Comparison of ENCODE assay signal across 7 mouse cellular contexts in genomic region chr10:53630339-53630738, GRCm38 (mm10). TPM values are rescaled to one million over a fixed set of nuclear protein-coding genes. Genes with fewer than 3 reads are reported as not detected.
DNase-seq lines count a peak whose midpoint lies in the region; ATAC-seq and TF ChIP-seq lines count a peak whose summit lies in the region.
"Not testable (repeated sequence)": the region's sequence is repeated elsewhere in the genome, so short reads cannot be mapped to it uniquely, and the experiment has no call there.

TSS of gene Mcm9 (minus strand) at chr10:53630439.

- ATAC-seq in forebrain, embryonic 11.5 days (replicated peaks; ENCODE audit: low FRiP score); heart, embryonic 15.5 days (replicated peaks; ENCODE audit: insufficient number of reproducible peaks, insufficient read depth, low FRiP score, low read depth); intestine, postnatal 0 days; megakaryocyte progenitor cell, adult 5-6 weeks (replicated peaks; ENCODE audit: poor library complexity); neutrophil, adult 5-6 weeks (ENCODE audit: extremely low read depth, insufficient number of reproducible peaks, low FRiP score, poor library complexity, severe bottlenecking): not testable (repeated sequence)

- H3K9ac ChIP-seq in forebrain, embryonic 11.5 days (ENCODE audit: low read length), result peak within 1 kb of the TSS; percentile 85
- peak within 1 kb of the TSS; percentile 85 for H3K9ac ChIP-seq in heart, embryonic 15.5 days
- peak within 1 kb of the TSS; percentile 88 for H3K9ac ChIP-seq in intestine, postnatal 0 days (ENCODE audit: low read depth, low read length)
- H3K9ac ChIP-seq in liver, adult 2 months (ENCODE audit: low read depth, low read length), result peak within 1 kb of the TSS; percentile 87

- H3K4me1 ChIP-seq in brown adipose tissue, adult 24 weeks (ENCODE audit: control insufficient read depth, insufficient read depth, insufficient read length, low read length); forebrain, embryonic 11.5 days (replicated peaks; ENCODE audit: control insufficient read depth, insufficient read depth, low read length); intestine, postnatal 0 days (replicated peaks; ENCODE audit: control insufficient read depth, insufficient read depth, low read length); liver, adult 2 months (ENCODE audit: control insufficient read depth, insufficient read depth, low read length): not testable (repeated sequence)
- H3K4me1 ChIP-seq in heart, embryonic 15.5 days (replicated peaks), result peaks cover 14% of the 10 kb centered on the region

- not testable (repeated sequence) for H3K9me3 ChIP-seq in forebrain, embryonic 11.5 days (ENCODE audit: control insufficient read depth, low read length); heart, embryonic 15.5 days (replicated peaks); intestine, postnatal 0 days (ENCODE audit: control insufficient read depth)

- not testable (repeated sequence) for H3K27me3 ChIP-seq in forebrain, embryonic 11.5 days (ENCODE audit: control insufficient read depth, insufficient read depth, low read length); heart, embryonic 15.5 days; intestine, postnatal 0 days (replicated peaks; ENCODE audit: control insufficient read depth, insufficient read depth, low read length); liver, adult 2 months (ENCODE audit: control insufficient read depth, insufficient read depth, low read length)

- 62% methylated on average over 10 of the region's 10 CpGs for WGBS in forebrain, embryonic 11.5 days
- WGBS in heart, embryonic 15.5 days, result 56% methylated on average over 10 of the region's 10 CpGs
- WGBS in intestine, postnatal 0 days, result 55% methylated on average over 10 of the region's 10 CpGs
- 54% methylated on average over 10 of the region's 10 CpGs for WGBS in liver, adult 2 months

- TF ChIP-seq CTCF in intestine, postnatal 0 days (IDR thresholded peaks at IDR 0.05; ENCODE audit: low read depth); liver, adult 2 months (IDR thresholded peaks at IDR 0.05; ENCODE audit: low read depth, low read length): not testable (repeated sequence)

- H3K4me2 ChIP-seq in forebrain, embryonic 11.5 days (ENCODE audit: low read depth, low read length, severe bottlenecking), result peak within 1 kb of the TSS; percentile 49
- peak within 1 kb of the TSS; percentile 67 for H3K4me2 ChIP-seq in heart, embryonic 15.5 days
- H3K4me2 ChIP-seq in intestine, postnatal 0 days (replicated peaks; ENCODE audit: low read depth), result peak within 1 kb of the TSS; percentile 70

- H3K27ac ChIP-seq in brown adipose tissue, adult 24 weeks (replicated peaks; ENCODE audit: low read depth, low read length), result peak within 1 kb of the TSS; percentile 32
- peak within 1 kb of the TSS; percentile 92 for H3K27ac ChIP-seq in forebrain, embryonic 11.5 days (ENCODE audit: low read depth, low read length)
- peak within 1 kb of the TSS; percentile 94 for H3K27ac ChIP-seq in heart, embryonic 15.5 days
- peak within 1 kb of the TSS; percentile 96 for H3K27ac ChIP-seq in intestine, postnatal 0 days (ENCODE audit: low read depth, low read length)
- H3K27ac ChIP-seq in liver, adult 2 months (replicated peaks; ENCODE audit: insufficient read depth, low read depth, low read length), result peak within 1 kb of the TSS; percentile 79

- TF ChIP-seq POLR2A in liver, adult 2 months (IDR thresholded peaks at IDR 0.05; ENCODE audit: extremely low read depth, insufficient read depth, low read length), result not testable (repeated sequence)

- H3K4me3 ChIP-seq in brown adipose tissue, adult 24 weeks (ENCODE audit: insufficient read depth, low read depth, low read length), result peak within 1 kb of the TSS; percentile 79
- H3K4me3 ChIP-seq in forebrain, embryonic 11.5 days (ENCODE audit: low read depth, low read length), result peak within 1 kb of the TSS; percentile 72
- H3K4me3 ChIP-seq in heart, embryonic 15.5 days, result peak within 1 kb of the TSS; percentile 86
- H3K4me3 ChIP-seq in intestine, postnatal 0 days (ENCODE audit: low read depth, low read length), result peak within 1 kb of the TSS; percentile 83
- peak within 1 kb of the TSS; percentile 95 for H3K4me3 ChIP-seq in liver, adult 2 months (ENCODE audit: insufficient read depth, low read depth, low read length)

- H3K79me2 ChIP-seq in liver, adult 2 months (ENCODE audit: control insufficient read depth, insufficient read depth, low read length), result not testable (repeated sequence)

- DNase-seq in forebrain, embryonic 11.5 days (ENCODE audit: low spot score); liver, adult 2 months (ENCODE audit: extremely low read depth, low read depth, low spot score): not testable (repeated sequence)

- not testable (repeated sequence) for H3K36me3 ChIP-seq in forebrain, embryonic 11.5 days (ENCODE audit: control insufficient read depth, insufficient read depth, low read length); heart, embryonic 15.5 days; intestine, postnatal 0 days (ENCODE audit: control insufficient read depth, insufficient read depth); liver, adult 2 months (ENCODE audit: control insufficient read depth, insufficient read depth, low read length)

RNA-seq across cellular contexts. Expression of gene Mcm9, which starts in this region (rescaled TPM):
- polyA plus RNA-seq in brown adipose tissue, adult 24 weeks (2012; ENCODE audit: insufficient read depth, insufficient read length, missing spikeins), result 2.0 and 3.8 TPM in 2 replicates
- polyA plus RNA-seq in forebrain, embryonic 11.5 days (2014; fragmentation: Nextera tagmentation; extraction: Ambion mirVana), result 16.5 and 17.5 TPM in 2 replicates
- polyA plus RNA-seq in heart, embryonic 15.5 days (2015; fragmentation: Nextera tagmentation; extraction: Ambion mirVana), result 7.7 and 8.5 TPM in 2 replicates
- 3.5 and 3.6 TPM in 2 replicates for polyA plus RNA-seq in intestine, postnatal 0 days (2015; fragmentation: Nextera tagmentation; extraction: Ambion mirVana)
- 4.2 and 5.0 TPM in 2 replicates for total RNA-seq in liver, adult 2 months (2014; rRNA removed)
- 1.3 and 1.5 TPM in 2 replicates for polyA plus RNA-seq in liver, adult 2 months (2012; rRNA removed)
- 16.5 and 17.9 TPM in 2 replicates for total RNA-seq in megakaryocyte progenitor cell, adult 5-6 weeks (2015)
- total RNA-seq in megakaryocyte progenitor cell, adult 5-6 weeks (2017), result 10.2 and 19.5 TPM in 2 replicates
- 22.5 and 29.1 TPM in 2 replicates for total RNA-seq in neutrophil, adult 5-6 weeks (2017)

Comparison
In these comparisons a context has a peak if more than half of its experiments do, and no peak if none do; other contexts are left out.
1. H3K27ac ChIP-seq: peak in every context shown above with its lines; median percentile 96 in intestine, postnatal 0 days; 94 in heart, embryonic 15.5 days; 92 in forebrain, embryonic 11.5 days; 79 in liver, adult 2 months; 32 in brown adipose tissue, adult 24 weeks.